Mouse (Mus musculus) left cerebral cortex, adult 18-20 months (tissue): ENCODE data around the gene Urm1. TPM values are rescaled to one million over a fixed set of nuclear protein-coding genes. Genes with fewer than 3 reads are reported as not detected.
"Not testable (repeated sequence)": the region's sequence is repeated elsewhere in the genome, so short reads cannot be mapped to it uniquely, and the experiment has no call there.

Source experiments
- DNase-seq, 2 experiments: peaks; one replicate each; pipeline ENCODE4 v3.0.0; 2021 to 2022; ENCODE audit warnings: low spot score in 2 of 2, mixed read lengths in 1 of 2
- total RNA-seq, 2 experiments: library from RNA; stranded (reverse); gene quantifications; 2 replicates each; pipeline ENCODE4 v1.2.3; 2021

Urm1 gene
- total RNA-seq, 2 experiments from 2014 or later, result 48.1 to 49.6 TPM

DNA sequence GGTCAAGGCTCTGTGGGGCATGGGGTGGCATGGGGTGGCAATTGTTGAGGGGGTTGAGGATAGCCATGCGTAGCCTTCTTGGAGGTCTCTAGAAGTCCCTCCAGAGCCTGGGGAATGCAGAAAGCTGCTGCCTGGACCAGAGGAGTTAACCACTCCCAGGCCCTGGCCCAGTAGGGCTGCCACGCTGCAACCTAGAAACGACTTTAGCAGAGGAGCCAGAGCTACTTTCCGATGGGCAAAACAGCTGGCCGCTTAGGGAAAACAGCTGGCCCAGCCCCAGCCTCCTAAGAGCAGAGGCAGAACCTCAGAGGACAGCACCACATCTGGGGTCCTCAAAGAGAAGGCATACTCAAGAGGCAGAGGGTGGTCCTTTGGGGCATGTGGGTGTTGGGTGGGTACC is 38.1 kb downstream of the Urm1 start:
- DNase-seq, result no peak

DNA sequence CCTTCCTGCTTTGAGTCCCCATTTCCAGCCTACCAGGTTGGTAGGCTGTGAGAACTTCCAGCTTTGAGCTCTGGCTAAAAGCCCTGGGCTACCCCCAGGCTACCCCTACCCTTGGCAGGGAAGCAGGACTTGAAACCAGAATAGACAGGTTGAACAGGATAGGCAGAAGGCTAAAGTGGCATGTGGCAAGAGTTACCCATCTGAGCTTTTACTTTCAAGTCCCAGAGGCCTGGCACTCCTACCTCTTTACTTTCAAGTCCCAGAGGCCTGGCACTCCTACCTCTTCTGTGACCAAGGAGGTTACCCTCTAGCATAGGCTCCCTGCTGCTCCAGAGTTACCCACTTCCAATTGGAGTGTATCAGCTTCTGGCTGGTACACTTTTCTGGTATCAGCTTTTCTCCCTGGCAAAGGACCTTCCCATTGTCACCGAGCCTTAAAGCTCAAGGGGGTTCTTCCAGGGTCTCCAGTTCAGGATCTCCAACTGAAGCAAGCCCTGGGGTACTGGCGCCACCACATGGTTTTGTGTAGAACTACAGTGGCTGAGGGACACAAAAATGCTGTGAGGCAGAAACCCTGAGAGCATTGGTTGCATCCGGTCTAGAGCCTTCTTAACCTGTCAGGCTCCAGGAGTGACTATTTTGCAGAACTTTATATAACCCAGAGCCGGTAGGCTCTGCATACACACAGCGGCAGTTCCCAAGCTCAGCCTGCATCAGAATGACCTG is 39.0 kb downstream of the Urm1 start:
- DNase-seq, result peak in 1 of 2 experiments; percentile 49

DNA sequence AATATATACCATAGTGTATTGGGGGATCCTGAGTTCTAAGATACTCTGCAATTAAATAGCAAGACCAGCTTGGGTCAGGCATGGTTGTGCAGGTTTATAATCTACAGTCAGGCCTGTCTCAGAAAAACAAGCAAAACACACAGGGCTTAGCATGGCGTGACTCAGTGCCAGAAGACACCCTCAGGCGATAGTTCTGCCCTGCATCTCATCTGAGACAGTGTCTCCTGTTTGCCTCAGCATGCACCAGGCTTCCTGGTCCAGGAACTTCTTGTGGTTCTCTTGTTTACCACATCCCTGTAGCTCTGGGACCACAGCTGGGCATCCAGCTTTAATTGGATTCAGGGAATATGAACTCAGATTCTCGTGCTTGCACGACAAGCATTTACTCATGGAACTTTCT is 45.2 kb downstream of the Urm1 start:
- no peak for DNase-seq

DNA sequence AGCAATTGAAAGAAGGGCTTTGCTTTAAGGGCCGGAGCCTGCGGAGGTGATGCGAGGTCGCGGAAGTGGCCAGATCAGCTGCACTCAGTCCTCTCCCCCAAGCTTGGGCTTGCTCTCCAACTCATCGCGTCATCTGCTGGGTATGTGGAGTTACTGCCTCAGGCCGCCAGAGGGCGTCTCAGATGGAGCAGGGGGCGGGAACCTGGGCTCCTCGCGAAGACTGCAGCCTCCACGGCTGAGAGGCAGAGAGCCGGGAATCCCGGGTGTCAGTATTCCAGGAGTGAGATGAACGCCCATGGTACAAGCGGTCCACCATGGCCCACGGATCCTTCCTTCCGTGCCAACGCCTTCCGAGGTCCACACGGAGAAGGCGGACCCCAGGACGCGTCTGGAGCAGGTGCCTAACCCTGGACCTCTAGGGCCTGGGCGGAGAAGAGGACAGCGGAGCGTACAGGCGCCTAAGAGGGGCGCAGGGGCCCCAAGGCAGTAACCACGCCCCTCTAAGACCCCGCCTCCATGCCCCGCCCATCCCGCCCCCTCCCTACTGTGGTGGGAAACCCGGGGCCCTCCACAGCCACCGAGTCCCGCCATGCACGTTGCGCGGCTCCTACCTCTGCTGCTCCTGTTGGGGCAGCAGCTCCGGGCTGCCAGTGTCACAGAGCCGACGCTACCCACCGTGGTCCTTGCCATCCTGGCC is 49.2 kb downstream of the Urm1 start, which contains the start of gene Cercam:
Gene Cercam (plus strand): TSS at position 216 of the 697 bp plus-strand sequence.
- DNase-seq, result peak; percentile 84 to 85

DNA sequence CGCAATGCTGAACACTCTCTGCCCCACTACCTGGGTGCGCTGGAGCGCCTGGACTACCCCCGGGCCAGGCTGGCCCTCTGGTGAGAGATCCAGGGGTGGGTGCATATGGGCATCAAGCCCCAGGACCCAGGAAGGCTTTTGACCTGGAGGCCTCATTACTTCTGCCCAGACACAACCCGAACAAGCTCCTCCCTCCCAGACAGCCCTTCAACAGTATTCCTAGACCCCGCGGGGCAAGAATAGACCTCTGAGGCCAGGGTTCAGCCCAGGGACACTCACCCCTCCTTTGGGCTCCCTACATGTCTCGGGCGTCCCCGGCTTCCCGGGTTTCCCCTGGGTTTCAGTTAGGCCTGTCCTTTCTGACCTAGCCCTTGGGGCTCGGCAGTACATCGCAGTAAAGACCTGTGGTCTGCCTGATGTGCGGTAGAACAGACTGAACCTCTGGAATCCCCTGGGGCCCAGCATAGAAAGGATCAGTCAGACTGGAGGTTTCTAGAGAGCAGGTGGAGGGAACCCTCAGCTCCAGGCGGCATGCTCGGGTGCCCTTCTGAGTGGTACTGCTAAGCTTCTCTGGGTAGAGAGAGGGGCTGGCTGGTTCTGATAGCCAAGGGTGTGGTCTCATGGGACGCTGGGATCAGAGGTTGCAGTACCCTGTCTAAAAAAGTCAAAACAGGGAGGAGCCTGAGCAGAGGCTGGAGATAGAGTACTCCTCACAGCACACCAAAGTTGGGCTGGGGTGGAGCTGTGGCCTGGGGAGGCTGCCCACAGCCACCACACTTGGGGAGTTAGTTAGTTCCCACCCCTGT is 50.0 kb downstream of the Urm1 start:
- no peak for DNase-seq

DNA sequence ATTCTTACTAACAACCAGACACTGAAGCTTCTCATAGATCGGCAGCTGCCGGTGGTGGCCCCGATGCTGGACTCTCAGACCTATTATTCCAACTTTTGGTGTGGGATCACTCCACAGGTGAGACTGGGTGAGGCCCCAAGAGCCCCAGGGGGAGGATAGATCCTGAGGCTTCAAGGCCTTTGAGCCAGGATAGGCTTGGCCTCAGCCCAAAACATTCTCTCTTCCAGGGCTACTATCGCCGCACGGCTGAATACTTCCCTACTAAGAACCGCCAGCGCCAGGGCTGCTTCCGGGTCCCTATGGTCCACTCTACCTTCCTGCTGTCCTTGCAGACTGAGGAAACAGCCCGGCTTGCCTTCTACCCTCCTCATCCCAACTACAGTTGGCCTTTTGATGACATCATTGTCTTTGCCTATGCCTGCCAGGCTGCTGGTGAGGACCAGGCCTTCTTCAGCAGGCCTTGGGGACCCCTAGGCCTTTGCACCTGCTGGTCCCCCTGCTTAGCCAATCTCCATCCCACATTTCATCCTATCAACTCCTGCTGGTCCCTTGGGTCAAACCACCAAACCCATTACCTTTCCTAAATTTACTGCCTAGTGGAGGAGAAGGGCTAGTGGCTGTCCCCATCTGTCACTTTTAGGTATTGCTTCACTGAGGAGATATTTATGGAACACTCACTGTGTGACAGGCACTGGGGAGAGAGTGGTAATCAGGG is 52.9 kb downstream of the Urm1 start:
- DNase-seq, result no peak

DNA sequence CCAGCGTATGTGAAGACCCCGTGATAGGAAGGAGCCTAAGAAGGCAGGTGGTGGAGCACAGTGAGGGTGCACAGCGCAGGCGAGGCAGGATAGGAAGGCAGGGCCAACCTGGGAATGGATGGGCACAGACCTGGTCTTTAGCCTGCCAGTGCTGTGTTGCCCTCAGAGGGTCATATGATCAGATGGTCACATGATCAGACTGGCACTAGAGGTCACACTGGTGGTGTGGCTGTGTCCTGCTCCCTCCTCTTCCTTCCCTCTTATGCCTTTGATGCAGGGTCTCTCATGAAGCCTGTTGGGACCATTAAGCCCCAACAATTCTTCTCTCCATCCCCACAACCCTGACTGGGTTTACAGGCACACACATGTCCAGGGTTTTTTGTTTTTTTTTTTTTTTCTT is 53.9 kb downstream of the Urm1 start:
- DNase-seq, result no peak

DNA sequence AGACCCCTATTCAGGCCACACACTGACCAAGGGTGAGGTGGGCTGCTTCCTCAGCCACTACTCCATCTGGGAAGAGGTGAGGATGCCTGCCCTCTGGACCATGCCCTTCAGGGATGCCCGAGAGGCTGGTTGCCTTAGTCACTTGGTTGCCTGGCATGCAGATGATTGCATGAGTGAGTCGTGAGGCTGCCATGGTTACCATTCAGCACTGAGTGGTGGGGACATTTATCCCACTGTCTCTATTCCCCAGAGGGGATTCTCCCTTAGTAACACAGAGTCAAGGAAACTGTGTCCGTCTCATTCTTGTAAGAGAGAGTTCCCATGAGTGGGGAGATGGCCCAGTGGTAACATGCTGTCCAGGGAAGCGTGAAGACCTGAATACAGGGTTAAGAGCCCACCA is 58.2 kb downstream of the Urm1 start:
- no peak for DNase-seq

DNA sequence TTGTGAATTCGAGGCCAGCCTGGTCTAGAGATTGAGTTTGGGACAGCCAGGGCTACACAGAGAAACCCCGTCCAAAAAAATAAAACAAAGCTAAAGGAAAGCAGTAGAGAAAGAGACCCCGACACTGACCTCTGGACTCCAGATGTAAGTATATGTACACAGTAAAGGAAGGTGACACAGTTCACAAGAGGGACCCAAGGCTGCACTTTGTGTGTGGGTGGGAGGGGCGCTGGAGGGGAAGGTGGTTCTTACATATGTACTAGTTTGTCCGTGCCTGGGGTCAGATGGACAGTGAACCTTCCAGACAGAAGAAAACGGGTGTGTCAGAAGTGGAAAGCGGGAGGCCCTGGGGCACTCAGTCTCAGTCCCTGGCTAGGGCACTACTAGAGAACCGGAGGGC is 59.3 kb downstream of the Urm1 start:
- DNase-seq, result no peak

DNA sequence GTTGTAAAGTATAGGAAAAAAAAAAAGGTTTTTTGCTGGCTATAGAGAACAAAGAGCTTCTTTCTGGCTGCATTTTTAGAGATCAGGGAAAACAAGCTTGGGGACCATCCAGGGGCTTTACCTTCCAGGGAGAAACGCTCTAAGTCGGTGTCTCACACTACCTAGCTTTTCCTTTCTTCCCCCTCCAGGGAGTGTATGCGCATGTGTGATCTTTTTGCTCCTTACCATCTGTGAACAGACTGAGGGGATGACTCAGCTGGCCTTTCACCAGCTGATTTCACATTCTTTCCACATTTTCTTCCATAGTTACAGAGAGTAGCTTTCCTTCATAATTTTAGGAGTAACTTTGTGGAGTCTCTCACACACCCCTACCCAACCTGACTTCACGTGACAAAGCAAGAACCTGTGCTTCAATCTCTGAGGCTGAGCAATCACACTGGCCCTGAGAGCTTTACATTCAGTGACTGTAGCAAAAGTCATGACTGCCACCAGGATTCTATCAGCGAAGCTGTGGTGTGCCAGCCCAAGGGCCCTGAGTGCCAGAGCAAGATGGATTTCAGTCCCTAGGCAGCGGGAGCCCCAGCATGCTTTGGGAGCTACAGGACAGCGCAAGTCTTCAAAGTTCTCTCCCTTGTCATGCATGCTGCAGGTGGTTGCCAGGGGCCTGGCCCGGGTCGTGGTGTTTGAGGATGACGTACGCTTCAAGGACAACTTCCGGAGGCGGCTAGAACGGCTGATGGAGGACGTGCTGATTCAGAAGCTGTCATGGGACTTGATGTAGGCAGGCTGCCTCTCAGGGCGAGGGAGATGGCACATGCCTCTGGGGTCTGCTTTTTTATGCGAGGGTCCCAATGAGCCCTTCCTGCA is 60.3 kb downstream of the Urm1 start:
- peak; percentile 39 to 50 for DNase-seq

DNA sequence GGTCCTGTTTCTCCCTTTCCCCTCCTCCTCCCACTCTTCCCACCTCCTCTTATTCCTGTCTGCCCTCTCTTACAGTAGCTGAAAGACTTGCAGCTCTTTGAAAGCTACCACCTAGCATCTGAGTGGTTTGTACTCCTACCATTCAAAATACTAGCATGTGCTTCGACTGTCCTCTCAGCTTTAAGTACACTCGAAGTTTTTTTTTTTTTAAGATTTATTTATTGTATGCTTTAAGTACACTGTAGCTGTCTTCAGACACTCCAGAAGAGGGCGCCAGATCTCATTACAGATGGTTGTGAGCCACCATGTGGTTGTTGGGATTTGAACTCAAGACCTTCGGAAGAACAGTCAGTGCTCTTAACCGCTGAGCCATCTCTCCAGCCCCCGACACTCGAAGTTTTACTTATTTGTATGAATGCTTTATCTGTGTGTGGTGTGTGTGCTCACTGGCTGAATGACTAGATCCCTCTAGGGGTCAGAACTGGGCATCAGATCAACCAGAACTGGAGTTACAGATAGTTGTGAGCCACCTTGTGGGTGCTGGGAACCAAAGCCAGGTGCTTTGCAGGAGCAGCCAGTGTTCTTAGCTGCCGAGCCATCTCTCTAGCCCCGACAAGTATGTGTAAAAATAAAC is 66.9 kb downstream of the Urm1 start:
- DNase-seq, result not testable (repeated sequence)

DNA sequence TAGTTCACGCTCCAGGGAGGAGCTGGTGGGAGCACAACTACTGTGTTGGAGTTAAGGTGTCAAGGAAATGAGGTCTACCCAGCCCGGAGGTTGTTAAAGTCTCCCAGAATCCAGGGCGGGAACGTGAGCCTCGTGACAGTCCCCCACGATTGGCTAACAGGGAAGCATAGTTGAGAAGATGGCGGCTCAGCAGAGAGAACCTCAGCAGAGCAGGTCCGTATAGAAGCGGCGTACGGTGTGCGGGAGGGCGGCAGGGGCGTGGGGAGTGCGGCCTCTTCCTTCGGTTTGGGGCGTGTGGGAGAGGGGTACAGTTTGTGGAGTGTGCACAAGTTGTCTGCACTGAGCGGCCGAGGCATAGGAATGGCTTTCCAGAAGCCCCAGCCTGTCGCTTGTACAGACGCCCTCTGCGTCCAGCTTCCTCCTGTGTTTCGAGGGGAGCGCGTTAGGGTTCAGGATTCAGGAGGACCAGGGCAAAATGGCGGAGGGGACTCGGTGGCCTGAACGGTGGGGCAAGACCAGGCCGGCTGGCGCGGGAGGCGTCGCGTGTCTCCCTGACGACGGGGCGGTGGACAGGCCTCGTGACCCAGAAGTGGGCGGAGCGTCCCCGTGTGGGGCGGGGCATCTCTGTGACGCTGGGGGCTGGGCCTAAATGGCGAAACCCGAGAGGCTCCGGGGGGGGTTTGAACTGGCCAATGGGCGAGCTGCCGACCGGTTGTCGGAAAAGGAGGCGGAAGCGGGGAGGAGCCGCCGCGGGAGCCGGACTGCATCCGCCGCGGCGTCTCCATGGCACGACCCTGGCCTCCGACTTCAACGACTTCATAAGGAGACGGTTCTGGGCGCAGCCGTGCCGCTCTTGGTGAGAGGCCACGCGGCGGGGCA is 69.4 kb downstream of the Urm1 start, which contains the start of gene Odf2:
Gene Odf2 (plus strand): TSS at position 156 of the 879 bp plus-strand sequence.
- peak; percentile 100 for DNase-seq

DNA sequence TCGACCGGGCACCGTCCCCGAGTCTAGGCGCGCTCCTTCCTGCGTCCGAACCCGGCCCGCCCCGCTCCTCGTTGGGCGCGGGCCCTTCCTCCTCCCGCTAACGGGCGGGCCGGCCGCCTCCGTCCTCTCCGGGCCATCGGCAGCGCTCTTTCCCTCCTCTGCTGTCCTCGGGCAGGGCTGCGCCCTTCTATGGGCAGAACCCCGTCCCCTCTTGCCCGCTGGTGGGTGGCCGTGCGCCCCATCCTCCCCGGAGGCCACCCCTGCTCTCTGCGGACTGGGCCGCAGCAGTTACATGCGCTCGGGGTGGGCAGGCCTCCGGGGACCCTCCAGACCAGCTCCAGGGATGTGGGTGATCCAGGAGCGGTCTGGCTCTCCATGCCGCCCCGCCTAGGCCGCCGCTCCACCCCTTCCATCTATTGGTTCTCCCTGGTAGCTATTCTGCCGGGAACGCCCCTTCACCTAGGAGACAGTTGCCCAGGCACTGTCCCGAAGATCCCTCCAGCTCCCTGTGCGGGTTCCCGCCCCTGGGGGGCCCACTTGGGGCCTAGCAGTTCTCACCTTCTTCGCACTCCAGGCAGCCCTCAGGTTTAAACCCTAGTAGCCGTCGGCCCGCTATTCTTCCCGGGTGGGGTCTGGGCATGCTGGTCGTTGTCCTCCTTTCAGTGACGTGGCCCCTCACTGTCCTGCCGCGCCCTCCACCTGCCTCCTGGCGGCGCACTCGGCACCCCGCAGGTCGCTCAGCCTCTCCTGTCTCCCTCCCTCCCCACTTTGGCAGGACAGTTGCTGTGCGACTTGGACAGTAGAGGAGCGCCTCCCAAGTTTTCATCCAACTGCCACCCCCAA is 70.3 kb downstream of the Urm1 start:
- peak; percentile 72 to 76 for DNase-seq

DNA sequence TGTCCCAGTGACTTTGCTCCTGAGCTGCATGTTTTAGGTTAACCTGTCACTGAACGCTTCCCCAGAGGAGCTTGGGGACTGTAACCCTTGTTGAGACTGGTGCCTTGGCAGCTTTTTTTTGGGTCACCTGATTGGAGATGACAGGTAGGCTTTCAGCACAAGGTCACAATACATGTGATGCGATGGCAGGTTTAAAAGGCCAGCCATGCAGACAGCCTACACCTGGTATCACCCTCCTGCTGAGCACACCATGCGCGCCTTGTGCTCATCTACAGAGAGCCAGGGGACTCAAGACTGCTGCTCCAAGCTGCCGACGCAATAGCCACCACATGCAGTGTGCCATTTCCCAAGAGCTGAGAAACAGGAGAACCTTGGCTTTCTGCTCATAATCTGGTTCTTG is 71.9 kb downstream of the Urm1 start:
- DNase-seq, result no peak
